Mouse (Mus musculus) telencephalon, adult 2 months (tissue): ENCODE measurements at regions not wholly inside any gene's neighbourhood (a gene's known extent, or its start where the extent isn't known, plus 50 kb on each side); places are given as distances from the start of the nearest gene placed in this dataset.

ENCODE experiments used
- DNase-seq: peaks from one replicate; pipeline ENCODE4 v3.0.0-alpha.2; 2011; ENCODE audit warnings: low read depth, low spot score

GRCm38 (mm10) chr15:11774717-11775116, 132.4 kb downstream of the Npr3 start:
- no peak for DNase-seq

DNA sequence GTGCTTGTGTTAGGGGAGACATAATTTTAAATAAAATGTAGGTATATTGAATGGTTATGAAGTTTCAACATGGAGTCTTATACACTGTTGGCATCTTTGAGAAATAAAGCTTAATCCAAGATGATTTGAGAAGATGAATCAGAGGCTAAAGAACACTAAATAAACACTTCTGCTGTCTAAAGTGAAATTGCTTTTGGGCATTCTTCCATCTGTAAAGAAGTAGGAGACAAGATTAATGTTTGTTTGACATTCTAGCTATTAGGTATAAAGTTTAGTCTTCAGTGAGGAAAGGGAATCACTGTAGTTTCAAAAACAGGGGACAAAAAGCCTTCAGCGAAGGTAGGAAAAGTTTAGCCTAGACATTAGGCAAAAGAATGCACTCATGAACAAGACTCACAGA, 136.5 kb downstream of the Npr3 start:
- DNase-seq = no peak

- no peak for DNase-seq
These were observed 149.1 kb downstream of the Npr3 start for GRCm38 (mm10) chr15:11757963-11758362.

DNA sequence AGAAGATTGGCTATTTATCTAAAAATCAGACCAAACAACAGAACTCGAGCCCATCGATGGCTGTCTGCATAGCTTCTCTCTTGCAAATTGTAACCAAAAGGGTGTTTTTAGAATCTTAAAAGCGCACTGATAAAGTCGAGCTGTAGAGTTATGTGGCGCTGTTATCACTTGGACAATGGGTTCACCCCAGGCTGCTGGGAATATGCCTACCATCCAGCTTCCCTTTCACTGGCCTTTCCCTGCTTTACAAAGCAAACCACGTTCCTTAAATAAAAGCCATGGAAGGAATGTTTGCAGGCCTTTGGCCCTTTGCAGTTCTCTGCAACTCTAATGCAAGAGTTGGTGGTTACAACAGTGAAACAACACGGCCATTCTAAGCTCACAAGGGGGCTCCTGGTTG, 150.3 kb downstream of the Npr3 start:
- no peak for DNase-seq

- DNase-seq = no peak
These were observed 153.9 kb downstream of the Npr3 start for GRCm38 (mm10) chr15:11753216-11753615.

DNA sequence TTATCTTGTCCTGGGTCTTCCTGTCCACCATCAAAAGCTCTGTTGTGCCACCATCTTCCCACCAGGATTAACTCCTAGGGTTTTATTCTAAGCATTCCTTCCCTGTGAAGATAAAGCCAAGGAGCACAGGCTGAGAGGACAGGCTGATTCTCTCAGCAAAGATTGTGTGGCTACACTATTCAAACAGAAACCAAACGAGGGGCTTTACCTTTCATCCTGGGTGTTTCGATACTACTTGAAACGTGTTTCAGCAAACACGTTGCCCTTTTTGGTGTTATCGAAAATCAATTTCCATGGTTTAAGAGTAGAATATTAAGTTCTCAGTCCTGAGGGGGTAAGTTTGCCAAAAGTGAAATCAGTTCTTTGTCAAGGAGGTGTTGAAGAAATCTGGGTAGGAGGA, 156.2 kb downstream of the Npr3 start:
- DNase-seq = no peak

DNA sequence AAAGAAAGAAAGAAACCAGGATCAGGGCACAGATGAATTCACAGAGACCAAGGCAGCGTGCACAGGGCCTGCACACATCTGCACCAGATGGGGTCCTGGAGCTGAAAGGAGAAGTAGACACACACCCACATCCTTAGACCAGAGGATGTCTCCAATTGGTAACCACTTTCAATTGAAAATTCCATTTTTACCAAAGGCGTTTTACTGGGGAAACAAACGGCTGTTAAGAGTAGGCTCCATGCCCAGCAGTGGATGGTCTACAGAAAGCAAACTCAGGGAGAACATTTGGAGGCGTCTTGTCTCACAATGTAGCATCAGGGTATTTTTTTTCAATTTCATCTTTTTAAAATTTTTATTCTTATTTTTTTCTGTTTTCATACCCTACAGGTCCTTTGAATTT, 157.6 kb downstream of the Npr3 start:
- DNase-seq = peak; percentile 58

DNA sequence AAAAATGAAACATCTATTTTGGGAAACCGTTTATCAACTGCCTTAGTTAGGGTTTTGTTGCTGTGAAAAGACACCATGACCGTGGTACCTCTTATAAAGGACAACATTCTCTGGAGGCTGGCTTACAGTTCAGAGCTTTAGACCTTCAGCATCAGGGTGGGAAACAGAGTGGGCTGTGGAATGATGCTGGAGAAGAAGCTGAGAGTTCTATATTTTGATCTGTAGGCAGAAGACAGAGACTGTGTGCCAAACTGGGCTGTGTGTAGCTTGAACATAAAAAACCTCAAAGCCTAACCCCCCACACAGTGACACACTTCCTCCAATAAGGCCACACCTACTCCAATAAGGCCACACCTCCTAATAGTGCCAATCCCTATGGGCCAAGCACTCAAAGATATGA, 158.8 kb downstream of the Npr3 start:
- DNase-seq = no peak

DNA sequence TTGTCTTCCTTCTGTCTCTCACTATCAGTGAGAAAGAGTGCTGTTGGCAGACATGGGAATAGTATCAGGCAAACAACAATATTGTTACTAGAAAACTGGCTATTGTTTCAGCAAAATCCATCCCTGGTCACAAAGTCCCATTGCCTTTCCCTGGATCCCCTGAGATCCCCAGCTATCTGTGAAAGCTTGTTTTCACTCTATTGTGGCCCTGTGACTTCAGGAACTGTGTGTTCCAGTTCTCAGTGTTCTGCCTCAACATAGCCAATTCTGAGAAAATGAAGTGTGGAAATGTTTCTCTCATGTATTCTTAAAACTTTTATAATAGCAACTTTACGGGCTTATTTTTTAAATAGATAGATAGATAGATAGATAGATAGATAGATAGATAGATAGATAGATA, 160.3 kb downstream of the Npr3 start:
- no peak for DNase-seq

DNA sequence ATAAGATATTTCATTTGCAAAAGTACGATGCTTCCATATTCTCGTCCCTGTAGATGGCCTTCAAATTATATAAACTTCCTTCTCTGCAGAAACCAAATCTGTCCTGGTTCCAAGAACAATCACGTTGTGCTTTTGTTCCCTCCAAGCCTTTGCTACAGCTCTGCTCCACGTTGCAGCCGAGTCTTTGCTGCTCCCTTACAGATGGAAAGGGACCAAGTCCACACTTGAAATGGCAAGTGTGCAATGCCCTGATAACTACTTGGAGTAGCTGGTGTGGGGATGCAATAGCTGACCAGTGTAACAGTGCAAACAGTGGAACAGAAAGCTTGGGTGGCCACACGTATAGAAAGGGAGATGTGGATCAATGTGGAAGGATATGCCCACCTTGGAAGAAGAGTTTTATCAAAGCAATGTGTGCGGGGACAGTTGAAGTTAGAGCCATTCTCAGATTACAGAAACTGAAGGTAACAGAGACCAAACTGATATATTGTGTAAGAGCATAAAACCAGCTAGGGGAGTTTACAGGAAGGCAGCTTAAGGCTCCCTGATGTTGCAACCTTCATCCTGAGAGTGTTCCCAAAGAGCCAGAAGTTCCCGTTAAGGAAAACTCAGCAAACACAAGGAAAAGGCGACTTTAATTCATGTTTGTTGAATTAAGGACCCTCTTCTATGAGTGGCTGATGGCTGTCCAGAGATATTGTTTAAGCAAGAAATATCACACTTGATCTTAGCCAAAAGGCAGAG, 161.3 kb downstream of the Npr3 start:
- no peak for DNase-seq

GRCm38 (mm10) chr15:11744903-11745302, 162.2 kb downstream of the Npr3 start:
- DNase-seq = no peak

DNA sequence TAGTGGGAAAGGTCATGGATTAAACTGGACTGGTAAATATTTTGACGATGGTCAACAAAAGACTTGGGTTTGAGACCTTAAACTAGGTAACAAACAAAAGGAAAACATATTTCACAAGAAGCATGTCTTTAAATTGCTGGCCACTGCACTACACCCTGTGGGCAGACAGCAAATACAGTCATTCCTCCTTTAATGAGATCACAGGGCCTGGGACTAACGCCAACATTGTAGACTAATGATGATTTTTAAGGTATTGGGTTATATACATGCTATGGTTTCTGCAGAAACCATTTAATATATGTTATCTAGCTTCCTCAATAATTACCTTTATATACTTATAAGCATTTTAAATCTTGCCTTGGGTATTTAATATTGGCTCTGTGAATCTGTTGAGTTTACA, 162.8 kb downstream of the Npr3 start:
- DNase-seq = no peak

GRCm38 (mm10) chr15:11742820-11743219, 164.3 kb downstream of the Npr3 start:
- DNase-seq = no peak

GRCm38 (mm10) chr15:11742346-11742729, 164.7 kb downstream of the Npr3 start:
- no peak for DNase-seq

DNA sequence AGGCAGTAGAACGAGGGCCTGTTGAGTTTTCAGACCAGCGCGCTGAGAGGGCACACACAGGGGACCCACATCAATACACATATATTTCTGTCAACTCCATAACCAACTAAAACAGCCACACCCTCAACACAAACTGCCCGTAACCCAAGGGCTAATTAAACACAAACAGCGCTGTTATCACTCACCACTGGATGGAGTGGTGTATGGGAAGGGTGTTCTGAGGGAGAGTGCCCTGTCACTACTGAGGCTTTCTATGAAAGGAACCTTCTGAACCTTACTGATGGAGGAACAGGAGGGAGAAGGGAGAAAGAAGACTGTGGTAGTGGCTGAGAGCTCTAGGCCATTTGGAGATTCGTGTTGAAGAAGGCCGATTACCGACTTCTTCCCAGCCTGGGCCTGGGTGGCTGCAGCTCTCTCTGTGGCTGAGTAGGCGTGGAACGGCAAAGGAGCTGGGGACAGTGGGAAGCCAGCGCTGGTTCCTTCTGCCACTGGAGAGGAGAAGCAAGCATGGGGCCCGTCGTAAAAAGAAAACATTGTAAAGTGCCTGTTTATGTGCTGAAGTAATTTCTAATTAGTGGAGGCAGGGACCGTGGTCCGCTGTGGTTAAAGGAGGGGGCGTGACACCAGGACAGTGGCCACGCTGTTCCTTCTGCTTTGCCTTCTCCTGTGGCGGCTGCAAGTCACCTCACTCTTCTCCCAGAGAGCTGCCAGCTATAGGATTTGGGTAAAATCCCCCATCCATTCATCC, 165.3 kb downstream of the Npr3 start:
- DNase-seq = no peak

- no peak for DNase-seq
These were observed 169.6 kb downstream of the Npr3 start for GRCm38 (mm10) chr15:11737436-11738000.

DNA sequence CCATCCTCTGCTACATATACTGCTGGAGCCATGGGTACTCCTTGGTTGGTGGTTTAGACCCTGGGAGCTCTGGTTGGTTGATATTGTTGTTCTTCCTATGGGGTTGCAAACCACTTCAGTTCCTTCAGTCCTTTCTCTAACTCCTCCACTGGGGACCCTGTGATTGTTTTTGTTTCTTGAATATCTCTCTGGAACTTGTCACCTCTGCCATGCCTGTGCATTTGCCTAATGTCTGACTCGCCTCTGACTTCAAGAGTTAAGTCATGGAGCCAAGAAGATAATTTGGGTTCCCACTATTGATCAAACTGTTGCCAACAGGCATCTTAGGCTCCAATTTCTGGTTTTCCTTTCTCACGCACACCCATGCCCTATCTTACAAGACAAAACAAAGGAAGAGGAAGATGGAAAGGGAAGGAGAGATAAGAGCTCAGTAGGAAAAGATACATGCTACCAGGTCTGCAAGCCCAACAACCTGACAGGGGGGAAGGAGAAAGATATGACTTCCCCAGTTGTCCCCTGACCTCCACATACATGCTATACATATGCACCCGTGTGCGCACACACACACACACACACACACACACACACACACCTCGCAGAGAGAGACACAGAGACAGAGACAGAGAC, 172.3 kb downstream of the Npr3 start:
- DNase-seq = no peak

- no peak for DNase-seq
These were observed 177.7 kb downstream of the Npr3 start for GRCm38 (mm10) chr15:11729381-11729780.

DNA sequence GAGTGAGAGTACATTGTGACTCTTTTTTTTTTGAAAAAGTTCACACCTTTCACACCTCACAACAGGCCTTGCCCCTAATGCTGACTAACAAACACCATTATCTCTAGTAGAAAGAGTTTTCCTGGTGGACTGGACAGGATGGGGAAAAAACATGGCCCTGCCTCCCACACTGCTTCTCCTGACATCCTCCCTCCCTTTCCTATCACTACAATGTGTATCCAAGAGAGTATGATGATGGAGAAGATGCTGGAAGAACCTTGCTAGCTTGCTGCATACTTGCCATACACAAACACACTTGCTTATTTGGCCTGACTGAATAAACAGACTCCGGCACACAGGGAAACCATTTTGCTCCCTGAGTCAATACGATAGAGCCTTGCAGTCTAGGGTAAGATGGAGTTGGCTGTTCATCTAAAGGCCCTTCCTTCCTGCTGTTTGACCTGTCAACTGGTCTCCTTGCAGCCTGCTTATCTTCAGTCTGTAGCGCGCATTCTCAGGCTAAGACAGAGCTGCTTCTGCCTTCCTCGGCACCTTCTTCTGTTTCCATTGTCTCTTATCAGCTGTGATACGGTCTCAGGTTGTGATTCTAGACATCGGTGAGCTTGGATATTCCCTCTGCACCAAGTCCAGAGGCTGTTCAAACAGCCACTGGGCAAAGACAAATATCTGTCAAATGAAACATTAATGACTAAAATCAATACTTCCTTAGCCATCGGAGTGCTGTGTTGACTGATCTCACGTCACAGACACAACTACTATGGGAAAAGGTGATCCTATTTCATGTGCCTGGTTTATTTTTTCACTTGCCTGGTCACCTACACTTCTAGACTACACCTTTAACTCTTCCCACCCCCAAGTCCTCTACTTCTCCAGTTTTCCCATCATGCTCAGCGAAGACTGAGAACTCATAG, 181.2 kb downstream of the Npr3 start:
- no peak for DNase-seq

DNA sequence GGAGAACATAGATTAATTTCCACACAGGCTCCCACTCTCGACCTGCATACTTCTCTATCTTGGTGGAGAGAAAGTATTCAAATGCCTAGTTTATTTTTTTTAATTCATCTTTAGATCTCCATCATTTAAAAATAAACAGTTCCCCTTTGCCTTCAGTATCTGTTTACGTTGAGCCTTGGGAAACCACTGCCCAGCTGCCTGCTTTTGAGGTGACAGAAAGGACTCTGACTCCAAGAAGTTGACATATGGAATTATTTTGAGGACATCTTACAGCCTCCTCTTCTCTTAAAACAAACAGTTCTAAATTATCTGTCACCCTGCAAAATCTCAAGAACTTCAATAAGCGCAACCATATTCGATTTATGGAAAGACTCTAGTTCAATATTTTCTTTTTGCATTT, 186.4 kb downstream of the Npr3 start:
- DNase-seq = no peak

DNA sequence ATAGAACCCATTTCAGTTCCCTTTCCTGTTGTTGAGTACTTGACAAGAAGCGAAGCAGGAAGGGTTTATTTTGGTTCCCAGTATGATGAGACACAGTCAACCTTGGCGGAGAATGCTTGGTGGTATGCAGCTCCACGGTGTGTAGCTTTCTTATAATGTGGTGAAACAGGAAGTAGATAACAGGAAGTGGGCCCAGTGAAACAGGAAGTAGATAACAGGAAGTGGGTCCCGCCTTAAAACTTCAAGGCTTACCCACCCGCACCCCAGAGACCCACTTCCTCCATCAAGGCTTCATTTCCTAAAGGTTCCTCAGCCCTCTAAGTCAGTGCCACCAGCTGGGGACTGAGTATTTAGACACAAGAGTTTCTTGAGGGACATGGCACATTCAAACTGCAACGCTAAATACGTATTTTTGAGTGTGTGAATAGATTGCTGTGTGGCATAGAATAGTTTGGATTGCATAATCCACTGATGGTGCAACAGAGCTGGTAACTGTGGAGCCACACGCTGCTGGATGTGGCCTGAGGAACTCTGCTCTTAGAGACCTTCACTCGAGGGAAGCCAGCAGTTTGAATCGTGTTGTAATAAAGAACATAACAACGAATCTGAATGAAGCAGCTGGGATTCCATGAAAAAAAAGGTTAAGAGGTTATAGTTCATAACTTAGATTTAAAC, 190.8 kb downstream of the Npr3 start:
- DNase-seq = no peak
